Mouse (Mus musculus) B cell, adult 2 months (primary cell): ENCODE measurements around the gene Uvssa.
A peak's percentile ranks its signal among the peaks of the same experiment; 100 is the strongest.

Source experiments
- DNase-seq, 2 experiments: peaks; one replicate each; pipeline ENCODE4 v3.0.0; 2022

The Uvssa gene

GRCm38 (mm10) chr5:33372331-33373038 is 5.9 kb upstream of the Uvssa start:
- peak; percentile 56 to 64 for DNase-seq

- no peak for DNase-seq
Observed at GRCm38 (mm10) chr5:33377176-33377575, 1.2 kb upstream of the Uvssa start.

- DNase-seq = peak in 1 of 2 experiments; percentile 48
Observed at GRCm38 (mm10) chr5:33377801-33378301, 498 bp upstream of the Uvssa start.

- DNase-seq = no peak
Observed at GRCm38 (mm10) chr5:33387550-33387949, 9.2 kb downstream of the Uvssa start.

- peak; percentile 72 to 74 for DNase-seq
Observed at GRCm38 (mm10) chr5:33393803-33394202, 15.5 kb downstream of the Uvssa start.

GRCm38 (mm10) chr5:33395693-33396092 is 17.3 kb downstream of the Uvssa start:
- no peak for DNase-seq

GRCm38 (mm10) chr5:33396828-33397227 is 18.5 kb downstream of the Uvssa start:
- DNase-seq = no peak

- DNase-seq = no peak
Observed at GRCm38 (mm10) chr5:33400819-33401218, 22.5 kb downstream of the Uvssa start.

GRCm38 (mm10) chr5:33420313-33420712 is 42.0 kb downstream of the Uvssa start:
- DNase-seq = no peak

- no peak for DNase-seq
Observed at GRCm38 (mm10) chr5:33427461-33427860, 49.1 kb downstream of the Uvssa start.

- DNase-seq = no peak
Observed at GRCm38 (mm10) chr5:33430106-33430505, 51.8 kb downstream of the Uvssa start.

GRCm38 (mm10) chr5:33430511-33431172 is 52.3 kb downstream of the Uvssa start:
- no peak for DNase-seq

- DNase-seq = no peak
Observed at GRCm38 (mm10) chr5:33431173-33432005, 53.0 kb downstream of the Uvssa start.

GRCm38 (mm10) chr5:33432057-33432935 is 53.9 kb downstream of the Uvssa start:
- no peak for DNase-seq

GRCm38 (mm10) chr5:33433201-33434138 is 55.1 kb downstream of the Uvssa start, which contains the start of gene Nkx1-1:
TSS of gene Nkx1-1 (minus strand) at chr5:33433976.
- DNase-seq = no peak

- no peak for DNase-seq
Observed at GRCm38 (mm10) chr5:33434141-33434780, 55.9 kb downstream of the Uvssa start.

GRCm38 (mm10) chr5:33435151-33435550 is 56.8 kb downstream of the Uvssa start:
- DNase-seq = no peak

- no peak for DNase-seq
Observed at GRCm38 (mm10) chr5:33435941-33436340, 57.6 kb downstream of the Uvssa start.

- DNase-seq = peak; percentile 73 to 74
Observed at GRCm38 (mm10) chr5:33438214-33438613, 59.9 kb downstream of the Uvssa start.

GRCm38 (mm10) chr5:33442927-33443710 is 64.8 kb downstream of the Uvssa start:
- DNase-seq = peak; percentile 76 to 77
